Mouse (Mus musculus): ENCODE results near the gene Nceh1. TPM values are rescaled to one million over a fixed set of nuclear protein-coding genes. Genes with fewer than 3 reads are reported as not detected.

Gene Nceh1
- total RNA-seq (2021) = 87.5 and 88.1 TPM in 2 replicates
- long read RNA-seq, experiment 1, full-length matches to known transcripts = 134 of 154 reads
- long read RNA-seq, experiment 1, partial matches to known transcripts = 19 of 154 reads
- long read RNA-seq, experiment 1, other reads (novel, unspliced or antisense) = 1 of 154 reads
- long read RNA-seq, experiment 2, full-length matches to known transcripts = 71 of 86 reads
- long read RNA-seq, experiment 2, partial matches to known transcripts = 3 of 86 reads
- long read RNA-seq, experiment 2, other reads (novel, unspliced or antisense) = 12 of 86 reads

- peak; percentile 97 for DNase-seq
These were observed at the start of gene Nceh1 for GRCm38 (mm10) chr3:27182733-27183600. Gene Nceh1 (plus strand): TSS chr3:27182965.

- DNase-seq = no peak
These were observed 42.7 kb upstream of the Nceh1 start for GRCm38 (mm10) chr3:27140101-27140500.

GRCm38 (mm10) chr3:27143570-27143969, 39.2 kb upstream of the Nceh1 start:
- DNase-seq = no peak

- no peak for DNase-seq
These were observed 37.0 kb upstream of the Nceh1 start for GRCm38 (mm10) chr3:27145733-27146132.

DNA sequence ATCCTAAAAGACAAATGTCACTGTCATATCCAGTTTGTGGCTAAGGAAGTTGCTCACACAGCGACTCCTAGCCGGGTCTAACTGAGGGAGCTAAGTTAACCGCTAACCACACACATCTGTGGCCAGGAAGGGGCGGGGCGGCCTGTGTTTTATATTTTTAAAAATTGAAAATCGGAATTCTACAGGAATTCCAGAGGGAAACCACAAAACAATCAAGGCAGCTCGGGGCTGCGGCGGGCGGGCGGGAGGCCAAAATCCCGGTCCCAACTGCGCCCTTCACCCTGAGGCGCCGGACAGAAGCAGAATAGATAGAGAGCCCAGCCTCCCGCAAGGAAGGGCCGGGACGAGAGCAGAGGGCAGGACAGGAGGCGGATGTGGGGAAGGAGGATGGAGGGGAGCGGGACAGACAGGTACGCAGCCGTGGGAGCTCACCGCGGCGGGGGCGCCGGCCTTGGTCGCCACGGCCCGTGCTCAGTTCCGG, 29.5 kb upstream of the Nceh1 start:
- DNase-seq = peak; percentile 30

DNA sequence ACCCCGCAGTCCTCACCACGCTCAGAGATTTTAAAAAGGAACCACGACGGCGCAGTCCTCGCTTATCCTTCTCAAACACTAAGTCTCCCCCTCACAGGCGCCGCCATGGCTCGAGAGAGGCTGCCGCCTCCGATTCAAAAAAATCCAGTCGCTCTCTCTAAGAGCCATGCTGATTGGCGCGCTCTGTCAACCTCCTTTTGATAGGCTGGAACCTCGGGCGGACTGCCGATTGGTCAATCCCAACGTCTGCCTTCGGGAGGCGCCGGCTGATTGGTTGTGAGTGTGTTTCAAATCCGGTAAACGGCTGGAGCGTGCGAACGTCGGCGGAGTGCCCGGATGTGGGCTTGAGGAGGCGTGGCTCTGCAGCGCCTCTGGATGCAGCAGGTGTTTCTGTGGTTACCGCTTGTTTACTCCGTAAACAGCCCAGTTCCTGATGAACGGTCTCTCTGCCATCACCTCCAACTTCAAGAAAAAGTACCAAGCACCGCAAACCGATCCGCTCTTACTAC, 29.0 kb upstream of the Nceh1 start, which contains the start of gene Ect2:
Gene Ect2, minus strand, starts transcription at position 178 of the 509 bp plus-strand sequence.
- DNase-seq = peak; percentile 99

DNA sequence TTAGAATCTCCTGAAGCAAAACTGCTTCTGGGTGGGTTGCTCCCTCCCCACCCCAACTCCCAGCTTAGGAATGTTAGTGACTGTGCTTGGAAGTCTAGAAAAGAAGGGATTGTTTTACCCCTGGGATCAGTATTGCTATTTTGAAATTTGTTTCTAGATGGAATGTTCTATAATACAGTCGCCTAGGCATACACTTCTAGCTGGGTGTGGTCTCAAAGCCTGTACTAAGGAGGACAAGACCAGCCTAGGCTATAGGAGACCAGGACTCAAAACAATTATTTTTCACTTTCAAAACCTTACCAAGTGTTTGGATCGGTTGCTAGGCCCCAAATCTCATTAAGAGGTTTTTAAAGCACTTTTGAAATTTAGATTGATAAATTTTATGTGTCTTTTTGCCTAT, 28.5 kb upstream of the Nceh1 start:
- DNase-seq = no peak

DNA sequence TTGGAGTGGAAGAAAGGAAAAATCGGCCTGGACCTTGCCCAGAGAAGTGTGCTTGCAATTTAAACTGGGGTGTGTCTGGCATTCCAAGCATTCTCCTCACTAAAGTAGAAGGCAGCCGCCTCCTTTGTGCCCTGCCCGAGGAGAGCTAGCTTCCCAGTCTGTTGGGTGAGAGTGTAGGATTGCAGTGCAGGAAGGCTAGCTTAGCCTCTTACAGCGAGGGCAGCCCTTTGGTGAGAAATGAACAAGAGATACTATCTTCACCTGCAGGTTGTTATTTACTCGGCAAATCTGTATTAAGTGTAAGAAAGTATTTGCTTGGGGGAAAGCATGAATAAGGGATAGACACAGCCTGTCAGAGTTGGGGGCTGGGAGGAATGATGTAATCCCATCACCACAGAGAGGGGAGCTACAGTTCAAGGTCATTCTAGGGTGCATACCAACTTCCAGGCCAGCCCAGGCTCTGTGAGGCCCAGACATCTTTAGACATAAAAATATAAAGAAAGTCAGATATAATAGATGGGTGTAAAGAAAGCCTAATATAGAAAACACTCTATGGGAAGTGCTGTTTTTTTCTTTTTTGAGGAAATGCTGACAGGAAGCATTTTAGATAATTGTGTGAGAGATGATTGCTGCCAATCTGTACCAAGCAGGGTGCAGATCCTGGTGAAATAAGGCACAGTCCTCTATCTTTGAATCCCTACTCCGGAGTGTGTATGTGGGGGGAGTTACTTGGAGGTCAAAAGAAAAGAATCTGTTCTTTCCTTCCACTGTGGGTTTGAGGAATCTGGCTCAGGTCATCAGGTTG, 27.5 kb upstream of the Nceh1 start:
- DNase-seq = peak; percentile 14

GRCm38 (mm10) chr3:27155856-27156593, 26.7 kb upstream of the Nceh1 start:
- peak; percentile 16 for DNase-seq

DNA sequence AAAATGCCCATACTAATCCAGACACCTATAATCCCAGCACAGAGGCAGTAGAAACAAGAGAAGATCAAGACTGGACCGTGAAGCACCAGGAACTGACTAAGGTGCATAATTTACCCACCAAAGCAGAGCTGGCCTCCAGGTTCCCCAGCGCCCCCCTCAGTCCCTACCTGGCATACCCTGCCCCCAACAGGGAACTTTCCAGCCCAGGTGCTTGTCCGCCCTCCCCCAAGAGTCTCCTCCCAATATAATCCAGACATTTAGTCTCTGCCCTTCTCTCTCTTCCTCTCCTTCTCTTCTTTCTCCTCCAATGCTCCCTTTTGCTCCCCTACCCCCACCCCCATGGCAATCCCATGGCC, 26.2 kb upstream of the Nceh1 start:
- DNase-seq = no peak

DNA sequence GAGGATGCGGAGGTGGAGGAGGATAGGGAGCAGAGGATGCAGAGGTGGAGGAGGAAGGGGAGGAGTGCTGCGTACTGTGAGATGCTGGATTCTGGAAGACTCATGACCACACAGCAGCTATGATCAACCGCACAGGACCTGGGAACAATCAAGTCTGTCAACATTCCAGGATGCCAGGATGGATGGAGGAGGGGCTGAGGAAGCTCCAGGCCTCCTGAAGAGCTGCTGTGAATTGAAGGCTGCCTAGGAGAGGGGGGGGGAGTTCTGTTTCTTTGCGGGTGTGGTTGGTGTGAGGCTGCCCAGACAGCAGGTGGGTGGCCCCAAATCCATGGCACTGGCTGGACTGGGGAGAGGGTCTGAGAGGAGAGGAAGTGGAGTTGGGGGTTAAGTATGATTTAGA, 23.9 kb upstream of the Nceh1 start:
- no peak for DNase-seq

DNA sequence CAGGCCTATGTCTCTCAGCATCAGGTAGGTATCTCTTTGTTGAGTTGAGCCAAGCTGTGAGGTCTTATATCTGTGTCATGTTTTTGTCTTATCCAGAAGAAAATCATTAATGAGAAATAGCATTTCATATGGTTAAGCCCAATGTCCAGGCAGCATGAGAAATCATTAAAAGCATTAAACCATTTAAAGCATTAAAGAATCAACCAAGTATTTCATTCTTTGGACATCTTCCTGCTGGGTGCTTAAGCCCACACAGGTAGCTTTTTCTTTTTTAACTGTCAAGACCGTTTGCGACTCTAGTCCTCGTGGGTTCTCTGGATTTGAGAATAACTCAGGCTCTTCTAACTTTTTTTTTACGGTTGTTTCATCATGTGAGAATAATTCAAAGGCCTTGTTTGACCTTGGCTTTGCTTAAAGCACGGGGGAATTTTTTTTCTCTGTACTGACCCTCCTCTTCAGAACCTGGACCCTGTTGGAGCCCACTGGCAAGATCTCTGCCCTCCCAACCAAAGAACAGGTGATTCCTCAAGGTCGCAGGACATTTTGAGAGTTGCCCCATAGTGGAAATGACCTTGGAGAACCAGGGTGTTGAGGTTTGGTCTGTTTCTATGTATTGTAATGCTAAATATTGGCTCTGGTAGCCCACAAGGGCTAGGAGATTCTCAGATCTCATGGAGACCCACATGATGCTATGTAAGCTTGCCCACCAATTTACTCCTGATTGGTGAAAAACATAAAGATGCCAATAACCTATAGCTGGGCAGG, 20.9 kb upstream of the Nceh1 start:
- no peak for DNase-seq

DNA sequence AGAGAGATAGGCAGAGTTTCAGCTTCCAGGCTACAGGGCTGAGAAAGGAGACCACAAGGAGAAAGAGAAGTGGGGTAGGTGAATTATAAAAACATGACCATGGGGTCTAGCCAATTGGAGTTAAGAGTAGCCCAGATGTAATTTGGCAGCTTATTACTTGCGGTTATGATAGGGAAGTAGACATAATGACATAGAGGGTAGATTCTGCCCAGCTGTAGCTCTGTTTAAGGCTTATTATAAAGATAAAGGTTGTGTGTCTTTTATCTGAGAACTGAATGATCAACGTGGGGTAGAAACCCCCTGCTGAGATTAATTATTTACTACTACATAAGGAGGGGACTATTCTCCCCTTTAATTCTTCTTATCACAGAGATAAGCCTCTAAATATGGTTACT, 20.4 kb upstream of the Nceh1 start:
- DNase-seq = no peak

- peak; percentile 56 for DNase-seq
These were observed 17.2 kb upstream of the Nceh1 start for GRCm38 (mm10) chr3:27165481-27166065.

- DNase-seq = no peak
These were observed 12.5 kb upstream of the Nceh1 start for GRCm38 (mm10) chr3:27170257-27170656.

DNA sequence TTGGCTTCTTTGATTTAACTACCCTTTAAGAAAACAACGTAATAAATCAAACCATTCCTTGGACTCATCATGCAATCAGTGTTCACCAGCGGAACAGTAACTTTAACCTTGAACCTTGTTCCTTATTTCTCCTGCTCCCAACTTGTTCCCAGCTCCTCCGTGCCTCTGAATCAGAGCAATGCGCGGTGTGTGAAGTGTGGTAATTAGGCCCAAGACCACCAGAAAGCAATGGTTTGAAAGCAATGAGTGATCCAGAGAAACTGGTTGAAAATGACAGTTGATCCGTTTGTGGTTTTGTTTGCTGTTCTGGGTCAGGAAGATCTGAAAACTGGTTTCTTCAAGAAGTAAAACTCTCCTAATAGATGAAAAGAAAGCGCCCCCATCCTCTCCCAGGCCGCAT, 3.1 kb upstream of the Nceh1 start:
- DNase-seq = no peak

- peak; percentile 78 for DNase-seq
These were observed 923 bp downstream of the Nceh1 start for GRCm38 (mm10) chr3:27183601-27184175.

GRCm38 (mm10) chr3:27188386-27188785, 5.6 kb downstream of the Nceh1 start:
- DNase-seq = no peak

DNA sequence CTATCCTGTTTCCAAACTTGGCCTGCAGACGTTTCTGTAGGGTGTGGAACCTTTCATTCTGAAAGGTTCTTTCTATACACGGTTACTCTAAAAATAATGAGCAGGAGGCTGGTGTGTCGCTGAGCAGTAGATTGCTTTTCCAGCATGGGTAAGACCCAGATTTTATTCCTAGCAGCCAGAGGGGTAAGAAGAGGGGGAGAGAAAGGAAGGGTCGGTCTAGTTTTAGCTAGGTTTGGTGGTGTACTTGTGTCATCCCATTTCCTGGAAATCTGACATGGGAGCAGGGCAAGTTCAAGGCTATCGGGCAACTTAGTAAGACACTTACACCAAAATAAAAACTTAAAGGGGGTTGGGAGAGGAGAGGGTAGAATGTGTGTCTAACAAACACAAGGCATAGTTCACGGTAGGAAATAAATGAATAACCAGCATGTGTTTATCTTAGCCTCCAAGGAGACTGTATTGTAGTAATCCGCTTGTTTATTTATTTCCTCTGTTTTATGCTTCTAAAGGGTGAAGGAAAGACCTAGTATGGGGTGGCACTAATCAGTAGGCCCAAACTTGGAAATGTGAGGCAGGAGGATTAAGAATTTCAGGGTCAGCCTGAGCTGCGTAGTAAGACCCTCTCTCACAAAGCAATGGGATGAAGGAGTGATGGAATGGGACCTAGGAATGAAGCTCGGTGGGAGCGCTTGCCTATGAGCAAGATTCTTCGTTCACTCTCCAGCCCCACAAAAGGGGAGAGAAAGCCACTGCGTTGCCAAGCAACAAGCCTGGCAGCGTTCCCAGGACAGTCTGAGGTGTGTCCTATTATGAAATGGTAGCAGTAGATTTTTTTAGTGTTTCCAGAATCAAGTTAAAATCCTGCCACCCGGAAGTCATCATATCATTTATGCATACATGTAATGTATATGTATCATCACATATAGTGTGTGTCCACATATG, 6.8 kb downstream of the Nceh1 start:
- peak; percentile 93 for DNase-seq

All from adrenal gland, postnatal 14 days (tissue).